Mouse (Mus musculus) kidney, adult 2 months (tissue): ENCODE measurements around the gene Nus1. TPM values are rescaled to one million over a fixed set of nuclear protein-coding genes. Genes with fewer than 3 reads are reported as not detected.

Source experiments
- DNase-seq: peaks from one replicate; pipeline ENCODE4 v3.0.0; 2021
- H3K27ac ChIP-seq: fragments of 200-500 bp; 2 replicates; pipeline ENCODE4 v1.5.1; 2012; ENCODE audit warnings: low read depth, low read length, control low read depth, inconsistent platforms; ENCODE audit not compliant: insufficient read depth
- H3K27me3 ChIP-seq: fragments of 200-500 bp; replicated peaks from 2 replicates; pipeline ENCODE4 v1.6.1; 2012; ENCODE audit warnings: mild to moderate bottlenecking, moderate library complexity, low read length, inconsistent platforms; ENCODE audit not compliant: control insufficient read depth, insufficient read depth
- H3K36me3 ChIP-seq: fragments of 200-500 bp; 2 replicates; pipeline ENCODE4 v1.6.1; 2012; ENCODE audit warnings: mild to moderate bottlenecking, moderate library complexity, low read length, inconsistent platforms; ENCODE audit not compliant: control insufficient read depth, insufficient read depth
- H3K4me1 ChIP-seq: fragments of 200-500 bp; 2 replicates; pipeline ENCODE4 v1.6.1; 2011; ENCODE audit warnings: low read length; ENCODE audit not compliant: control insufficient read depth, insufficient read depth
- H3K4me3 ChIP-seq: fragments of 200-500 bp; 2 replicates; pipeline ENCODE4 v1.5.1; 2011; ENCODE audit warnings: mild to moderate bottlenecking, low read depth, low read length, control low read depth; ENCODE audit not compliant: insufficient read depth
- CTCF ChIP-seq: fragments of 200-500 bp; conservative IDR thresholded peaks from 2 replicates; pipeline ENCODE4 v1.5.1; 2011; ENCODE audit warnings: low read depth, mild to moderate bottlenecking, control low read depth, low read length, moderate library complexity, mixed read lengths; ENCODE audit not compliant: insufficient read depth, insufficient read length
- POLR2A ChIP-seq: fragments of 200-500 bp; IDR thresholded peaks from one replicate; pipeline ENCODE4 v1.6.1; 2011; ENCODE audit warnings: low read depth, low read length, control low read depth
- WGBS: fragments of 180-500 bp; shearing (Covaris S2); methylation state at CpG from one replicate; pipeline ENCODE4 v1.1.7; 2018; 5-methylcytosine and 5-hydroxymethylcytosine counted together
- polyA plus RNA-seq: library from polyadenylated mRNA; depleted of rRNA; stranded (reverse); fragments of >200 nt; gene quantifications from 2 replicates; pipeline ENCODE4 v1.2.3, GENCODE M21; 2012; rRNA removed

Gene Nus1
- polyA plus RNA-seq, 1 experiment: 65.4 TPM

GRCm38 (mm10) chr10:52427634-52428415 is 10.5 kb downstream of the Nus1 start:
- no peak for TF ChIP-seq CTCF
- TF ChIP-seq POLR2A: no peak
- Histone ChIP-seq H3K36me3 (peaks cover 16% of the 10 kb centered on the region), H3K4me1 (peaks cover 26% of the 10 kb centered on the region), H3K4me3 (no peak overlapping the region), H3K27me3 (no peaks in the 10 kb centered on the region), H3K27ac (peak overlapping the region; percentile 27; the same call in 1 of the 2 replicates)
- WGBS: 36% methylated on average over 2 of the region's 2 CpGs
- DNase-seq: peak; percentile 63

GRCm38 (mm10) chr10:52430953-52431352 is 13.6 kb downstream of the Nus1 start:
- peaks cover 15% of the 10 kb centered on the region; the same call in 1 of the 2 replicates for H3K4me1 ChIP-seq
- H3K27me3 ChIP-seq: no peaks in the 10 kb centered on the region
- H3K36me3 ChIP-seq: peaks cover 31% of the 10 kb centered on the region
- no peak overlapping the region for H3K4me3 ChIP-seq
- WGBS: 64% methylated on average over 1 of the region's 1 CpGs
- no peak for TF ChIP-seq CTCF
- TF ChIP-seq POLR2A: no peak
- DNase-seq: peak; percentile 53
- H3K27ac ChIP-seq: no peak overlapping the region

GRCm38 (mm10) chr10:52434836-52435235 is 17.5 kb downstream of the Nus1 start:
- no peak for DNase-seq
- Histone ChIP-seq H3K4me1 (no peaks in the 10 kb centered on the region; the same call in 1 of the 2 replicates), H3K36me3 (peaks cover 48% of the 10 kb centered on the region), H3K4me3 (no peak overlapping the region), H3K27me3 (no peaks in the 10 kb centered on the region), H3K27ac (no peak overlapping the region)
- WGBS: 74% methylated on average over 8 of the region's 8 CpGs
- TF ChIP-seq POLR2A: no peak
- no peak for TF ChIP-seq CTCF

- H3K27ac ChIP-seq: no peak overlapping the region
- H3K36me3 ChIP-seq: no peaks in the 10 kb centered on the region
- TF ChIP-seq POLR2A (no peak), CTCF (no peak)
- H3K4me1 ChIP-seq: no peaks in the 10 kb centered on the region
- H3K4me3 ChIP-seq: no peak overlapping the region
- no peaks in the 10 kb centered on the region for H3K27me3 ChIP-seq
- WGBS: 63% methylated on average over 2 of the region's 2 CpGs
- no peak for DNase-seq
These were observed 43.3 kb downstream of the Nus1 start for GRCm38 (mm10) chr10:52460614-52461013.

GRCm38 (mm10) chr10:52463941-52464739 is 46.8 kb downstream of the Nus1 start:
- no peak for TF ChIP-seq CTCF
- no peak for TF ChIP-seq POLR2A
- 49% methylated on average over 7 of the region's 7 CpGs for WGBS
- H3K4me3 ChIP-seq: no peak overlapping the region
- no peak overlapping the region for H3K27ac ChIP-seq
- DNase-seq: no peak
- no peaks in the 10 kb centered on the region for H3K36me3 ChIP-seq
- no peaks in the 10 kb centered on the region for H3K4me1 ChIP-seq
- H3K27me3 ChIP-seq: no peaks in the 10 kb centered on the region; the same call in 1 of the 2 replicates

- no peaks in the 10 kb centered on the region for H3K4me1 ChIP-seq
- H3K27ac ChIP-seq: no peak overlapping the region
- WGBS: 78% methylated on average over 4 of the region's 4 CpGs
- no peaks in the 10 kb centered on the region for H3K36me3 ChIP-seq
- no peak overlapping the region for H3K4me3 ChIP-seq
- no peaks in the 10 kb centered on the region; the same call in 1 of the 2 replicates for H3K27me3 ChIP-seq
- no peak for TF ChIP-seq POLR2A
- no peak for TF ChIP-seq CTCF
- DNase-seq: no peak
These were observed 54.2 kb downstream of the Nus1 start for GRCm38 (mm10) chr10:52471520-52471919.

Other genes starting within 250 kb of the Nus1 start
- gene Ros1, start 222.3 kb upstream of the Nus1 start, polyA plus RNA-seq: 0.08 and 0.16 TPM in 2 replicates
- 10.3 and 11.7 TPM in 2 replicates for gene Dcbld1, start 183.9 kb upstream of the Nus1 start, polyA plus RNA-seq
- not detected in 2 replicates for gene Gm26741, start 58.8 kb upstream of the Nus1 start, polyA plus RNA-seq
- gene Gopc, start 35.4 kb upstream of the Nus1 start, polyA plus RNA-seq: 5.4 and 8.5 TPM in 2 replicates
- gene Nepn, start 28.6 kb upstream of the Nus1 start, polyA plus RNA-seq: 27.7 and 29.6 TPM in 2 replicates